Mouse (Mus musculus) retina, postnatal 7 days (tissue): ENCODE measurements around the gene Gm10719.
"Not testable (repeated sequence)": the region's sequence is repeated elsewhere in the genome, so short reads cannot be mapped to it uniquely, and the experiment has no call there.

ENCODE experiments used
- DNase-seq: peaks from one replicate; pipeline ENCODE4 v3.0.0-alpha.2; 2012; ENCODE audit warnings: low read depth, low spot score

The Gm10719 gene

DNA sequence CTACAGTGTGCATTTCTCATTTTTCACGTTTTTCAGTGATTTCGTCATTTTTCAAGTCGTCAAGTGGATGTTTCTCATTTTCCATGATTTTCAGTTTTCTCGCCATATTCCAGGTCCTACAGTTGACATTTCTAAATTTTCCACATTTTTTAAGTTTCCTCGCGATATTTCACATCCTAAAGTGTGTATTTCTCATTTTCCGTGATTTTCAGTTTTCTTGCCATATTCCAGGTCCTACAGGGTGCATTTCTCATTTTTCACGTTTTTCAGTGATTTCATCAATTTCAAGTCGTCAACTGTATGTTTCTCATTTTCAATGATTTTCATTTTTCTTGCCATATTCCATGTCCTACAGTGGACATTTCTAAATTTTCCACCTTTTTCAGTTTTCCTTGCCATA is at the start of gene Gm10719:
Gm10719 (plus strand) TSS at position 301 of the 400 bp plus-strand sequence.
- not testable (repeated sequence) for DNase-seq

- peak; percentile 24 for DNase-seq
Observed at GRCm38 (mm10) chr9:3000445-3000972, 16.7 kb upstream of the Gm10719 start, which contains the start of gene Gm10722. TSS of gene Gm10722 (plus strand) at chr9:3000922.

DNA sequence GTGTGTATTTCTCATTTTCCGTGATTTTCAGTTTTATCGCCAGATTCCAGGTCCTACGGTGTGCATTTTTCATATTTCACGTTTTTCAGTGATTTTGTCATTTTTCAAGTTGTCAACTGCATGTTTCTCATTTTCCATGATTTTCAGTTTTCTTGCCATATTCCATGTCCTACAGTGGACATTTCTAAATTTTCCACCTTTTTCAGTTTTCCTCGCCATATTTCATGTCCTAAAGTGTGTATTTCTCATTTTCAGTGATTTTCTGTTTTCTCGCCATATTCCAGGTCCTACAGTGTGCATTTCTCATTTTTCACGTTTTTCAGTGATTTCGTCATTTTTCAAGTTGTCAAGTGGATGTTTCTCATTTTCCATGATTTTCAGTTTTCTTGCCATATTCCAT is 16.2 kb upstream of the Gm10719 start:
- not testable (repeated sequence) for DNase-seq

DNA sequence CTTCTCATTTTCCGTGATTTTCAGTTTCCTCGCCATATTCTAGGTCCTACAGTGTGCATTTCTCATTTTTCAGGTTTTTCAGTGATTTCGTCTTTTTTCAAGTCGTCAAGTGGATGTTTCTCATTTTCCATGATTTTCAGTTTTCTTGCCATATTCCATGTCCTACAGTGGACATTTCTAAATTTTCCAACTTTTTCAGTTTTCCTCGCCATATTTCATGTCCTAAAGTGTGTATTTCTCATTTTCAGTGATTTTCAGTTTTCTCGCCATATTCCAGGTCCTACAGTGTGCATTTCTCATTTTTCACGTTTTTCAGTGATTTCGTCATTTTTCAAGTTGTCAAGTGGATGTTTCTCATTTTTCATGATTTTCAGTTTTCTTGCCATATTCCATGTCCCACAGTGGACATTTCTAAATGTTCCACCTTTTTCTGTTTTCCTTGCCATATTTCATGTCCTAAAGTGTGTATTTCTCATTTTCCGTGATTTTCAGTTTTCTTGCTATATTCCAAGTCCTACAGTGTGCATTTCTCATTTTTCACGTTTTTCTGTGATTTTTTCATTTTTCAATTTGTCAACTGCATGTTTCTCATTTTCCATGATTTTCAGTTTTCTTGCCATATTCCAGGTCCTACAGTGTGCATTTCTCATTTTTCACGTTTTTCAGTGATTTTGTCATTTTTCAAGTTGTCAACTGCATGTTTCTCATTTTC is 15.1 kb upstream of the Gm10719 start:
- peak; percentile 0 for DNase-seq

- not testable (repeated sequence) for DNase-seq
Observed at GRCm38 (mm10) chr9:3002794-3003396, 14.3 kb upstream of the Gm10719 start, which contains the start of gene Gm11168. TSS of gene Gm11168 (plus strand) at chr9:3003346.

- not testable (repeated sequence) for DNase-seq
Observed at GRCm38 (mm10) chr9:3006179-3006578, 11.0 kb upstream of the Gm10719 start.

- DNase-seq: not testable (repeated sequence)
Observed at GRCm38 (mm10) chr9:3006636-3007035, 10.6 kb upstream of the Gm10719 start.

- DNase-seq: peak; percentile 3
Observed at GRCm38 (mm10) chr9:3007272-3007671, 9.9 kb upstream of the Gm10719 start.

DNA sequence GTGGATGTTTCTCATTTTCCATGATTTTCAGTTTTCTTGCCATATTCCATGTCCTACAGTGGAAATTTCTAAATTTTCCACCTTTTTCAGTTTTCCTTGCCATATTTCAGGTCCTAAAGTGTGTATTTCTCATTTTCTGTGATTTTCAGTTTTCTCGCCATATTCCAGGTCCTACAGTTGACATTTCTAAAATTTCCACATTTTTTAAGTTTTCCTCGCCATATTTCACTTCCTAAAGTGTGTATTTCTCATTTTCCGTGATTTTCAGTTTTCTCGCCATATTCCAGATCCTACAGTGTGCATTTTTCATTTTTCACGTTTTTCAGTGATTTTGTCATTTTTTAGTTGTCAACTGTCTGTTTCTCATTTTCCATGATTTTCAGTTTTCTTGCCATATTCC is 7.9 kb upstream of the Gm10719 start:
- DNase-seq: not testable (repeated sequence)

DNA sequence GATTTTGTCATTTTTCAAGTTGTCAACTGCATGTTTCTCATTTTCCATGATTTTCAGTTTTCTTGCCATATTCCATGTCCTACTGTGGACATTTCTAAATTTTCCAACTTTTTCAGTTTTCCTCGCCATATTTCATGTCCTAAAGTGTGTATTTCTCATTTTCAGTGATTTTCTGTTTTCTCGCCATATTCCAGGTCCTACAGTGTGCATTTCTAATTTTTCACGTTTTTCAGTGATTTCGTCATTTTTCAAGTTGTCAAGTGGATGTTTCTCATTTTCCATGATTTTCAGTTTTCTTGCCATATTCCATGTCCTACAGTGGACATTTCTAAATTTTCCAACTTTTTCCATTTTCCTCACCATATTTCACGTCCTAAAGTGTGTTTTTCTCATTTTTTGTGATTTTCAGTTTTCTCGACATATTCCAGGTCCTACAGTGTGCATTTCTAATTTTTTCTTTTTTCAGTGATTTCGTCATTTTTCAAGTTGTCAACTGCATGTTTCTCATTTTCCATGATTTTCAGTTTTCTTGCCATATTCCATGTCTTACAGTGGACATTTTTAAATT is 5.1 kb upstream of the Gm10719 start:
- DNase-seq: not testable (repeated sequence)

GRCm38 (mm10) chr9:3012733-3013279 is 4.4 kb upstream of the Gm10719 start, which contains the start of gene Gm10721:
TSS of gene Gm10721 (plus strand) at chr9:3013140.
- DNase-seq: not testable (repeated sequence)

DNA sequence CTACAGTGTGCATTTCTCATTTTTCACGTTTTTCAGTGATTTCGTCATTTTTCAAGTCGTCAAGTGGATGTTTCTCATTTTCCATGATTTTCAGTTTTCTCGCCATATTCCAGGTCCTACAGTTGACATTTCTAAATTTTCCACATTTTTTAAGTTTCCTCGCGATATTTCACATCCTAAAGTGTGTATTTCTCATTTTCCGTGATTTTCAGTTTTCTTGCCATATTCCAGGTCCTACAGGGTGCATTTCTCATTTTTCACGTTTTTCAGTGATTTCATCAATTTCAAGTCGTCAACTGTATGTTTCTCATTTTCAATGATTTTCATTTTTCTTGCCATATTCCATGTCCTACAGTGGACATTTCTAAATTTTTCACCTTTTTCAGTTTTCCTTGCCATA is 1.9 kb upstream of the Gm10719 start, which contains the start of gene Gm10720:
Gm10720 (plus strand) TSS at position 301 of the 400 bp plus-strand sequence.
- not testable (repeated sequence) for DNase-seq

- not testable (repeated sequence) for DNase-seq
Observed at GRCm38 (mm10) chr9:3015896-3016295, 1.3 kb upstream of the Gm10719 start.

- not testable (repeated sequence) for DNase-seq
Observed at GRCm38 (mm10) chr9:3018944-3019343, 1.7 kb downstream of the Gm10719 start.

DNA sequence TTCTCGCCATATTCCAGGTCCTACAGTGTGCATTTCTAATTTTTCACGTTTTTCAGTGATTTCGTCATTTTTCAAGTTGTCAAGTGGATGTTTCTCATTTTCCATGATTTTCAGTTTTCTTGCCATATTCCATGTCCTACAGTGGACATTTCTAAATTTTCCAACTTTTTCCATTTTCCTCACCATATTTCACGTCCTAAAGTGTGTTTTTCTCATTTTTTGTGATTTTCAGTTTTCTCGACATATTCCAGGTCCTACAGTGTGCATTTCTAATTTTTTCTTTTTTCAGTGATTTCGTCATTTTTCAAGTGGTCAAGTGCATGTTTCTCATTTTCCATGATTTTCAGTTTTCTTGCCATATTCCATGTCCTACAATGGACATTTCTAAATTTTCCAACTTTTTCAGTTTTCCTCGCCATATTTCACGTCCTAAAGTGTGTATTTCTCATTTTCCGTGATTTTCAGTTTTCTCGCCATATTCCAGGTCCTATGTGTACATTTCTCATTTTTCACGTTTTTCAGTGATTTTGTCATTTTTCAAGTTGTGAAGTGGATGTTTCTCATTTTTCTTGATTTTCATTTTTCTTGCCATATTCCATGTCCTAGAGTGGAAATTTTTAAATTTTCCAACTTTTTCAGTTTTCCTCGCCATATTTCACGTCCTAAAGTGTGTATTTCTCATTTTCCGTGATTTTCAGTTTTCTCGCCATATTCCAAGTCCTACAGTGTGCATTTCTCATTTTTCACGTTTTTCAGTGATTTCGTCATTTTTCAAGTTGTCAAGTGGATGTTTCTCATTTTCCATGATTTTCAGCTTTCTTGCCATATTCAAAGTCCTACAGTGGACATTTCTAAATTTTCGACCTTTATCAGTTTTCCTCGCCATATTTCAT is 2.9 kb downstream of the Gm10719 start:
- not testable (repeated sequence) for DNase-seq

DNA sequence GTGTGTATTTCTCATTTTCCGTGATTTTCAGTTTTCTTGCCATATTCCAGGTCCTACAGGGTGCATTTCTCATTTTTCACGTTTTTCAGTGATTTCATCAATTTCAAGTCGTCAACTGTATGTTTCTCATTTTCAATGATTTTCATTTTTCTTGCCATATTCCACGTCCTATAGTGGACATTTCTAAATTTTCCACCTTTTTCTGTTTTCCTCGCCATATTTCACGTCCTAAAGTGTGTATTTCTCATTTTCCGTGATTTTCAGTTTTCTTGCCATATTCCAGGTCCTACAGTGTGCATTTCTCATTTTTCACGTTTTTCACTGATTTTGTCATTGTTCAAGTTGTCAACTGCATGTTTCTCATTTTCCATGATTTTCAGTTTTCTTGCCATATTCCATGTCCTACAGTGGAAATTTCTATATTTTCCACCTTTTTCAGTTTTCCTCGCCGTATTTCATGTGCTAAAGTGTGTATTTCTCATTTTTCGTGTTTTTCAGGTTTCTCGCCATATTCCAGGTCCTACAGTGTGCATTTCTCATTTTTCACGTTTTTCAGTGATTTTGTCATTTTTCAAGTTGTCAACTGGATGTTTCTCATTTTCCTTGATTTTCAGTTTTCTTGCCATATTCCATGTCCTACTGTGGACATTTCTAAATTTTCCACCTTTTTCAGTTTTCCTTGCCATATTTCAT is 5.3 kb downstream of the Gm10719 start:
- DNase-seq: not testable (repeated sequence)

DNA sequence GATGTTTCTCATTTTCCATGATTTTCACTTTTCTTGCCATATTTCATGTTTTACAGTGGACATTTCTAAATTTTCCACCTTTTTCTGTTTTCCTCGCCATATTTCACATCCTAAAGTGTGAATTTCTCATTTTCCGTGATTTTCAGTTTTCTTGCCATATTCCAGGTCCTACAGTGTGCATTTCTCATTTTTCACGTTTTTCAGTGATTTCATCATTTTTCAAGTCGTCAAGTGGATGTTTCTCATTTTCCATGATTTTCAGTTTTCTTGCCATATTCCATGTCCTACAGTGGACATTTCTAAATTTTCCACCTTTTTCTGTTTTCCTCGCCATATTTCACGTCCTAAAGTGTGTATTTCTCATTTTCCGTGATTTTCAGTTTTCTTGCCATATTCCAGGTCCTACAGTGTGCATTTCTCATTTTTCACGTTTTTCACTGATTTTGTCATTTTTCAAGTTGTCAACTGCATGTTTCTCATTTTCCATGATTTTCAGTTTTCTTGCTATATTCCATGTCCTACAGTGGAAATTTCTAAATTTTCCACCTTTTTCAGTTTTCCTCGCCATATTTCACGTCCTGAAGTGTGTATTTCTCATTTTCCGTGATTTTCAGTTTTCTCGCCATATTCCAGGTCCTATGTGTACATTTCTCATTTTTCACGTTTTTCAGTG is 6.2 kb downstream of the Gm10719 start, which contains the start of gene Gm10718:
Gm10718 (plus strand) TSS at position 236 of the 673 bp plus-strand sequence.
- not testable (repeated sequence) for DNase-seq

DNA sequence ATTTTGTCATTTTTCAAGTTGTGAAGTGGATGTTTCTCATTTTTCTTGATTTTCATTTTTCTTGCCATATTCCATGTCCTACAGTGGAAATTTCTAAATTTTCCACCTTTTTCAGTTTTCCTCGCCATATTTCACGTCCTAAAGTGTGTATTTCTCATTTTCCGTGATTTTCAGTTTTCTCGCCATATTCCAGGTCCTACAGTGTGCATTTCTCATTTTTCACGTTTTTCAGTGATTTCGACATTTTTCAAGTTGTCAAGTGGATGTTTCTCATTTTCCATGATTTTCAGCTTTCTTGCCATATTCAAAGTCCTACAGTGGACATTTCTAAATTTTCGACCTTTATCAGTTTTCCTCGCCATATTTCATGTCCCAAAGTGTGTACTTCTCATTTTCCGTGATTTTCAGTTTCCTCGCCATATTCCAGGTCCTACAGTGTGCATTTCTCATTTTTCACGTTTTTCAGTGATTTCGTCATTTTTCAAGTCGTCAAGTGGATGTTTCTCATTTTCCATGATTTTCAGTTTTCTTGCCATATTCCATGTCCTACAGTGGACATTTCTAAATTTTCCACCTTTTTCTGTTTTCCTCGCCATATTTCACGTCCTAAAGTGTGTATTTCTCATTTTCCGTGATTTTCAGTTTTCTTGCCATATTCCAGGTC is 6.9 kb downstream of the Gm10719 start:
- DNase-seq: not testable (repeated sequence)

DNA sequence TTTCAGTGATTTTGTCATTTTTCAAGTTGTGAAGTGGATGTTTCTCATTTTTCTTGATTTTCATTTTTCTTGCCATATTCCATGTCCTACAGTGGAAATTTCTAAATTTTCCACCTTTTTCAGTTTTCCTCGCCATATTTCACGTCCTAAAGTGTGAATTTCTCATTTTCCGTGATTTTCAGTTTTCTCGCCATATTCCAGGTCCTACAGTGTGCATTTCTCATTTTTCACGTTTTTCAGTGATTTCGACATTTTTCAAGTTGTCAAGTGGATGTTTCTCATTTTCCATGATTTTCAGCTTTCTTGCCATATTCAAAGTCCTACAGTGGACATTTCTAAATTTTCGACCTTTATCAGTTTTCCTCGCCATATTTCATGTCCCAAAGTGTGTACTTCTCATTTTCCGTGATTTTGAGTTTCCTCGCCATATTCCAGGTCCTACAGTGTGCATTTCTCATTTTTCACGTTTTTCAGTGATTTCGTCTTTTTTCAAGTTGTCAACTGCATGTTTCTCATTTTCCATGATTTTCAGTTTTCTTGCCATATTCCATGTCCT is 7.8 kb downstream of the Gm10719 start, which contains the start of gene Gm10717:
Gm10717 (plus strand) TSS at position 506 of the 556 bp plus-strand sequence.
- DNase-seq: not testable (repeated sequence)
